Mouse (Mus musculus) E14TG2a.4 (cell line): Measurements from ENCODE around the gene Gm38655.

Experiments used
- CTCF ChIP-seq: conservative IDR thresholded peaks from 2 replicates; pipeline ENCODE4 v1.5.1; 2014; ENCODE audit warnings: low read length
- NANOG ChIP-seq: IDR thresholded peaks from 2 replicates; pipeline ENCODE4 v1.6.1; 2014; ENCODE audit warnings: borderline replicate concordance, low read length, mixed read lengths

GRCm38 (mm10) chr17:25211705-25212104 is 36.4 kb upstream of the Gm38655 start:
- TF ChIP-seq CTCF (no peak), NANOG (no peak)
